Mouse (Mus musculus) testis, adult 2 months (tissue): ENCODE measurements around the gene Rnf43.

Experiments
- CTCF ChIP-seq: fragments of 200-500 bp; IDR thresholded peaks from 2 replicates; pipeline ENCODE4 v1.5.1; 2012; ENCODE audit warnings: low read depth, mild to moderate bottlenecking, inconsistent platforms, low read length, moderate library complexity; ENCODE audit not compliant: control insufficient read depth, insufficient read depth, insufficient replicate concordance
- POLR2A ChIP-seq: fragments of 200-500 bp; IDR thresholded peaks from 2 replicates; pipeline ENCODE4 v1.6.1; 2012; ENCODE audit warnings: low read depth, mild to moderate bottlenecking, inconsistent platforms, low read length, moderate library complexity; ENCODE audit not compliant: control insufficient read depth

- TF ChIP-seq POLR2A (no peak), CTCF (no peak)
Observed at GRCm38 (mm10) chr11:87779392-87779791, 116.9 kb downstream of the Rnf43 start.
